Mouse (Mus musculus) cerebellum, adult 2 months (tissue): Measurements from ENCODE around the gene Gfi1b.

Experiments used
- CTCF ChIP-seq: fragments of 200-500 bp; IDR thresholded peaks from 2 replicates; pipeline ENCODE4 v1.5.1; 2011; ENCODE audit warnings: low read depth, mild to moderate bottlenecking, control low read depth, low read length, moderate library complexity, borderline replicate concordance; ENCODE audit not compliant: insufficient read depth
- POLR2A ChIP-seq: fragments of 200-500 bp; IDR thresholded peaks from 2 replicates; pipeline ENCODE4 v1.6.1; 2011; ENCODE audit warnings: low read length, control low read depth, borderline replicate concordance; ENCODE audit not compliant: insufficient read depth

DNA sequence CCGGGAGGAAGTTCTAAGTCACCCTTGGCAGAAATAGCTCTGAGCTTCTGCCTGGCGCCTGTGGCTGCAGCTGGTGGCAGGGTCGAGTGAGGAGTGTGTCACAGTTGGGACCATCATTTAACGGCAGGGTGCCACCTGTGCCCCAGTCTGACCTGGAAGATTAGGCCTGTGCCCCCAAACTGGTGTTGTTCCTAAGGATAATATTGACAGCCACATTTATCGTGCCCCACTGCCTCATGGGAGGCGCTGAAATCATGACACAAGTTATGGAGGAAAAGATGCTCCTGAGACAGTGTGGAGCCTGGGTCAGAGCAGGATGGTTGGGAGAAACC is 22.2 kb downstream of the Gfi1b start:
- TF ChIP-seq POLR2A (no peak), CTCF (no peak)
